Mouse (Mus musculus) MEL (cell line): ENCODE results near the gene Tomm40l. TPM values are rescaled to one million over a fixed set of nuclear protein-coding genes. Genes with fewer than 3 reads are reported as not detected.

ENCODE experiments used
- DNase-seq: peaks from one replicate; pipeline ENCODE4 v3.0.0; 2011; ENCODE audit warnings: low read depth, low spot score
- H3K27ac ChIP-seq: 2 replicates; pipeline ENCODE4 v1.5.1; 2012; ENCODE audit warnings: low read depth, mild to moderate bottlenecking, control low read depth, low read length, moderate library complexity; ENCODE audit not compliant: control insufficient read depth
- H3K27me3 ChIP-seq, 2 experiments: fragments of 150-350 bp in 1 of 2; sonication (generic) in 1 of 2; 2 replicates each; pipeline ENCODE4 v1.6.1; 2012; ENCODE audit warnings: low read length in 2 of 2, mild to moderate bottlenecking in 2 of 2, improper control_type of control experiment in 1 of 2, moderate library complexity in 1 of 2; ENCODE audit not compliant: insufficient read depth in 2 of 2, control insufficient read depth in 1 of 2
- H3K36me3 ChIP-seq, 2 experiments: 2 replicates each; pipeline ENCODE4 v1.6.1; 2012 to 2014; ENCODE audit warnings: low read length in 2 of 2, improper control_type of control experiment in 1 of 2, inconsistent platforms in 1 of 2, mild to moderate bottlenecking in 1 of 2; ENCODE audit not compliant: insufficient read depth in 2 of 2, control insufficient read depth in 1 of 2
- H3K4me1 ChIP-seq, 2 experiments: fragments of 150-350 bp in 1 of 2; sonication (generic) in 1 of 2; 2 replicates each; pipeline ENCODE4 v1.6.1; 2012; ENCODE audit warnings: low read length in 2 of 2, improper control_type of control experiment in 1 of 2, mild to moderate bottlenecking in 1 of 2; ENCODE audit not compliant: insufficient read depth in 2 of 2, control insufficient read depth in 1 of 2
- H3K4me3 ChIP-seq, 2 experiments: fragments of 150-350 bp in 1 of 2; sonication (generic) in 1 of 2; 2 replicates each; pipeline ENCODE4 v1.5.1; 2012; ENCODE audit warnings: low read depth in 2 of 2, low read length in 2 of 2, mild to moderate bottlenecking in 2 of 2, moderate library complexity in 2 of 2, control low read depth in 1 of 2, improper control_type of control experiment in 1 of 2; ENCODE audit not compliant: control insufficient read depth in 1 of 2, insufficient read depth in 1 of 2
- H3K79me2 ChIP-seq: 2 replicates; pipeline ENCODE4 v1.6.1; 2012; ENCODE audit warnings: mild to moderate bottlenecking, low read length, moderate library complexity; ENCODE audit not compliant: control insufficient read depth, poor library complexity, insufficient read depth
- H3K9ac ChIP-seq: 2 replicates; pipeline ENCODE4 v1.6.1; 2012; ENCODE audit warnings: low read depth, mild to moderate bottlenecking, control low read depth, low read length, moderate library complexity; ENCODE audit not compliant: control insufficient read depth, poor library complexity, severe bottlenecking
- H3K9me3 ChIP-seq: fragments of 150-350 bp; sonication (generic); replicated peaks from 2 replicates; pipeline ENCODE4 v1.6.1; 2012; ENCODE audit warnings: mild to moderate bottlenecking, low read length, improper control_type of control experiment, moderate library complexity; ENCODE audit not compliant: insufficient read depth
- BHLHE40 ChIP-seq: IDR thresholded peaks from 2 replicates; pipeline ENCODE4 v1.6.1; 2012; ENCODE audit warnings: low read depth, mild to moderate bottlenecking, inconsistent platforms, low read length, improper control_type of control experiment, borderline replicate concordance
- CHD1 ChIP-seq: IDR thresholded peaks from 2 replicates; pipeline ENCODE4 v1.6.1; 2012; ENCODE audit warnings: low read depth, mild to moderate bottlenecking, inconsistent platforms, low read length, improper control_type of control experiment
- CHD2 ChIP-seq: IDR thresholded peaks from 2 replicates; pipeline ENCODE4 v1.6.1; 2011; ENCODE audit warnings: low read length, improper control_type of control experiment
- CTCF ChIP-seq, 3 experiments: IDR thresholded peaks in 2 of 3; conservative IDR thresholded peaks in 1 of 3; 2 replicates each; pipeline ENCODE4 v1.5.1; 2011 to 2012; ENCODE audit warnings: low read length in 3 of 3, low read depth in 2 of 3, mild to moderate bottlenecking in 2 of 3, improper control_type of control experiment in 1 of 3, inconsistent platforms in 1 of 3, mixed read lengths in 1 of 3, moderate library complexity in 1 of 3; ENCODE audit not compliant: control insufficient read depth in 1 of 3, insufficient read depth in 1 of 3, poor library complexity in 1 of 3, severe bottlenecking in 1 of 3
- ELF1 ChIP-seq: IDR thresholded peaks from 2 replicates; pipeline ENCODE4 v1.6.1; 2014; ENCODE audit warnings: low read depth, mild to moderate bottlenecking, inconsistent platforms, low read length, improper control_type of control experiment, moderate library complexity
- EP300 ChIP-seq, 2 experiments: IDR thresholded peaks; 2 replicates each; pipeline ENCODE4 v1.6.1; 2011; ENCODE audit warnings: improper control_type of control experiment in 2 of 2, low read length in 2 of 2, low read depth in 1 of 2, mild to moderate bottlenecking in 1 of 2
- GABPA ChIP-seq: IDR thresholded peaks from 2 replicates; pipeline ENCODE4 v1.6.1; 2012; ENCODE audit warnings: low read depth, mild to moderate bottlenecking, inconsistent platforms, low read length, improper control_type of control experiment, moderate library complexity
- MAX ChIP-seq: IDR thresholded peaks from 2 replicates; pipeline ENCODE4 v1.6.1; 2011; ENCODE audit warnings: low read length, improper control_type of control experiment
- MAZ ChIP-seq: IDR thresholded peaks from 2 replicates; pipeline ENCODE4 v1.6.1; 2012; ENCODE audit warnings: low read depth, mild to moderate bottlenecking, inconsistent platforms, low read length, improper control_type of control experiment
- MYC ChIP-seq: IDR thresholded peaks from 2 replicates; pipeline ENCODE4 v1.6.1; 2011; ENCODE audit warnings: low read depth, mild to moderate bottlenecking, low read length, improper control_type of control experiment, moderate library complexity
- NRF1 ChIP-seq: IDR thresholded peaks from 2 replicates; pipeline ENCODE4 v1.6.1; 2014; ENCODE audit warnings: low read depth, mild to moderate bottlenecking, inconsistent platforms, low read length, improper control_type of control experiment, moderate library complexity; ENCODE audit not compliant: poor library complexity, insufficient read depth, severe bottlenecking
- POLR2AphosphoS5 ChIP-seq: IDR thresholded peaks from 2 replicates; pipeline ENCODE4 v1.6.1; 2012; ENCODE audit warnings: low read depth, borderline replicate concordance, mild to moderate bottlenecking, inconsistent platforms, low read length, moderate library complexity, mixed read lengths
- RAD21 ChIP-seq: IDR thresholded peaks from 2 replicates; pipeline ENCODE4 v1.6.1; 2011; ENCODE audit warnings: mild to moderate bottlenecking, low read depth, low read length, improper control_type of control experiment
- RCOR1 ChIP-seq: IDR thresholded peaks from 2 replicates; pipeline ENCODE4 v1.6.1; 2012; ENCODE audit warnings: low read depth, mild to moderate bottlenecking, inconsistent platforms, low read length, improper control_type of control experiment
- TAL1 ChIP-seq: IDR thresholded peaks from 2 replicates; pipeline ENCODE4 v1.6.1; 2012; ENCODE audit warnings: mild to moderate bottlenecking, inconsistent platforms, low read length, moderate library complexity, mixed read lengths
- TBP ChIP-seq: IDR thresholded peaks from 2 replicates; pipeline ENCODE4 v1.8.0; 2011; ENCODE audit warnings: low read depth, low read length, improper control_type of control experiment
- TCF12 ChIP-seq: IDR thresholded peaks from 2 replicates; pipeline ENCODE4 v1.6.1; 2014; ENCODE audit warnings: low read depth, mild to moderate bottlenecking, inconsistent platforms, low read length, improper control_type of control experiment, moderate library complexity
- USF2 ChIP-seq, 2 experiments: IDR thresholded peaks; 2 replicates each; pipeline ENCODE4 v1.6.1; 2011 to 2012; ENCODE audit warnings: improper control_type of control experiment in 2 of 2, low read length in 2 of 2, borderline replicate concordance in 1 of 2, inconsistent platforms in 1 of 2, low read depth in 1 of 2, mild to moderate bottlenecking in 1 of 2; ENCODE audit not compliant: insufficient read depth in 1 of 2
- ZKSCAN1 ChIP-seq: IDR thresholded peaks from 2 replicates; pipeline ENCODE4 v1.6.1; 2012; ENCODE audit warnings: low read depth, mild to moderate bottlenecking, inconsistent platforms, low read length, improper control_type of control experiment, moderate library complexity
- polyA plus RNA-seq, 2 experiments: library from polyadenylated mRNA; stranded (reverse) in 1 of 2; unstranded in 1 of 2; fragments of >175 nt in 1 of 2; fragments of >200 nt in 1 of 2; gene quantifications; 2 replicates each; pipeline versions ENCODE4 v1.2.1 to v1.2.4; 2012; ENCODE audit warnings: low replicate concordance in 2 of 2, low read depth in 1 of 2; ENCODE audit not compliant: insufficient read length in 2 of 2, insufficient read depth in 1 of 2, missing spikeins in 1 of 2
- total RNA-seq: library from RNA; depleted of rRNA; stranded (reverse); fragments of 300-350 nt; gene quantifications from 2 replicates; pipeline ENCODE4 v1.2.3, GENCODE M21; 2012

The Tomm40l gene
- total and polyA plus RNA-seq, 3 experiments = 40.7 to 43.4 TPM; not detected in 1

GRCm38 (mm10) chr1:171195046-171195822 is 27.1 kb downstream of the Tomm40l start:
- H3K9me3 ChIP-seq = no peaks in the 10 kb centered on the region
- no peak for TF ChIP-seq USF2 (IDR thresholded peaks at IDR 0.05; ENCODE audit: borderline replicate concordance in 1 of 2, insufficient read depth in 1 of 2, low read depth in 1 of 2, low read length in 2 of 2)
- TF ChIP-seq MYC = no peak
- TF ChIP-seq CHD2 = no peak
- TF ChIP-seq ELF1 = no peak
- no peaks in the 10 kb centered on the region for H3K79me2 ChIP-seq
- peaks cover 0 to 5% of the 10 kb centered on the region in 2 experiments; a peak in 1 of 4 replicates for H3K4me1 ChIP-seq
- no peak overlapping the region for H3K4me3 ChIP-seq
- peaks cover 0 to 3% of the 10 kb centered on the region in 2 experiments; a peak in 2 of 4 replicates for H3K27me3 ChIP-seq
- H3K27ac ChIP-seq = no peak overlapping the region
- peaks cover 0 to 4% of the 10 kb centered on the region in 2 experiments; a peak in 2 of 4 replicates for H3K36me3 ChIP-seq
- no peak overlapping the region for H3K9ac ChIP-seq
- DNase-seq = no peak

- H3K4me1 ChIP-seq = peaks cover 0 to 5% of the 10 kb centered on the region in 2 experiments; a peak in 1 of 4 replicates
- H3K27ac ChIP-seq = no peak overlapping the region
- DNase-seq = no peak
- TF ChIP-seq TBP (no peak), BHLHE40 (peak; percentile 70; the same call in 1 of the 2 replicates), MAZ (no peak), TCF12 (no peak), ELF1 (no peak), RAD21 (no peak), CTCF (IDR thresholded peaks at IDR 0.05 in 2 of 3, conservative IDR thresholded peaks at IDR 0.05 in 1 of 3; ENCODE audit: control insufficient read depth in 1 of 3, insufficient read depth in 1 of 3, low read depth in 2 of 3, low read length in 3 of 3, poor library complexity in 1 of 3, severe bottlenecking in 1 of 3) (no peak), EP300 (IDR thresholded peaks at IDR 0.05; ENCODE audit: low read depth in 1 of 2, low read length in 2 of 2) (no peak), ZKSCAN1 (no peak), NRF1 (no peak), GABPA (no peak), CHD1 (no peak), RCOR1 (peak; percentile 66), MAX (no peak), POLR2AphosphoS5 (no peak), TAL1 (no peak)
- H3K9ac ChIP-seq = no peak overlapping the region
- H3K36me3 ChIP-seq = peaks cover 0 to 4% of the 10 kb centered on the region in 2 experiments; a peak in 2 of 4 replicates
- no peaks in the 10 kb centered on the region for H3K9me3 ChIP-seq
- H3K79me2 ChIP-seq = no peaks in the 10 kb centered on the region
- peaks cover 0 to 3% of the 10 kb centered on the region in 2 experiments; a peak in 2 of 4 replicates for H3K27me3 ChIP-seq
- H3K4me3 ChIP-seq = no peak overlapping the region
These were observed 28.1 kb downstream of the Tomm40l start for GRCm38 (mm10) chr1:171193911-171194830.
